Mouse (Mus musculus) stomach, embryonic 16.5 days (tissue): Measurements from ENCODE around the gene Ldlrad2. TPM values are rescaled to one million over a fixed set of nuclear protein-coding genes. Genes with fewer than 3 reads are reported as not detected.
"Not testable (repeated sequence)": the region's sequence is repeated elsewhere in the genome, so short reads cannot be mapped to it uniquely, and the experiment has no call there.

Experiments
- ATAC-seq: fragments of 200-750 bp; cut with Nextera tagmentation; 2 replicates; pipeline ENCODE4 v1.8.0; 2017; ENCODE audit warnings: moderate number of reproducible peaks, moderate TSS enrichment; ENCODE audit not compliant: insufficient read depth, low FRiP score
- H3K27ac ChIP-seq: fragments of 300-500 bp; sonication (generic); 2 replicates; pipeline ENCODE4 v1.5.1; 2014; ENCODE audit warnings: low read length
- H3K27me3 ChIP-seq: fragments of 300-500 bp; sonication (generic); 2 replicates; pipeline ENCODE4 v1.6.1; 2014; ENCODE audit warnings: low read length, control low read depth, mixed read lengths; ENCODE audit not compliant: control insufficient read depth, insufficient read depth
- H3K36me3 ChIP-seq: fragments of 300-500 bp; sonication (generic); 2 replicates; pipeline ENCODE4 v1.6.1; 2014; ENCODE audit warnings: low read length; ENCODE audit not compliant: control insufficient read depth, insufficient read depth
- H3K4me1 ChIP-seq: fragments of 300-500 bp; sonication (generic); 2 replicates; pipeline ENCODE4 v1.6.1; 2014; ENCODE audit warnings: low read length, control low read depth, mixed read lengths; ENCODE audit not compliant: control insufficient read depth, insufficient read depth
- H3K4me2 ChIP-seq: fragments of 300-500 bp; sonication (generic); 2 replicates; pipeline ENCODE4 v1.6.1; 2014; ENCODE audit warnings: low read depth, low read length, mixed read lengths
- H3K4me3 ChIP-seq: fragments of 300-500 bp; sonication (generic); replicated peaks from 2 replicates; pipeline ENCODE4 v1.5.1; 2014; ENCODE audit warnings: mild to moderate bottlenecking, low read length
- H3K9ac ChIP-seq: fragments of 300-500 bp; sonication (generic); 2 replicates; pipeline ENCODE4 v1.6.1; 2014; ENCODE audit warnings: low read length
- H3K9me3 ChIP-seq: fragments of 300-500 bp; sonication (generic); replicated peaks from 2 replicates; pipeline ENCODE4 v1.6.1; 2016; ENCODE audit warnings: low read length, control low read depth; ENCODE audit not compliant: control insufficient read depth
- WGBS: fragments of 180-500 bp; shearing (Covaris S2); extraction: QIAGEN DNeasy Blood & Tissue Kit; methylation state at CpG from one replicate; pipeline ENCODE4 v1.1.7; 2014; 5-methylcytosine and 5-hydroxymethylcytosine counted together
- polyA plus RNA-seq: library from polyadenylated mRNA; unstranded; fragments of >200 nt; fragmentation: Nextera tagmentation; extraction: Ambion mirVana; gene quantifications from 2 replicates; pipeline ENCODE4 v1.2.1, GENCODE M21; 2015

Ldlrad2 gene
- polyA plus RNA-seq, 1 experiment from 2014 or later = not detected

GRCm38 (mm10) chr4:137594496-137595270, 20.3 kb upstream of the Ldlrad2 start:
- Histone ChIP-seq H3K9me3 (no peaks in the 10 kb centered on the region), H3K4me2 (peak overlapping the region; percentile 82), H3K27me3 (no peaks in the 10 kb centered on the region), H3K27ac (peak overlapping the region; percentile 98), H3K9ac (peak overlapping the region; percentile 85), H3K4me3 (peak overlapping the region; percentile 90), H3K4me1 (peaks cover 20% of the 10 kb centered on the region), H3K36me3 (no peaks in the 10 kb centered on the region)
- no peak for ATAC-seq
- 2% methylated on average over 40 of the region's 40 CpGs for WGBS

GRCm38 (mm10) chr4:137593601-137594495, 19.5 kb upstream of the Ldlrad2 start, which contains the start of gene Usp48:
Gene Usp48, plus strand, starts transcription at chr4:137593755.
- no peaks in the 10 kb centered on the region for H3K36me3 ChIP-seq
- H3K4me1 ChIP-seq = peaks cover 14% of the 10 kb centered on the region
- peak within 1 kb of the TSS; percentile 85 for H3K9ac ChIP-seq
- peak within 1 kb of the TSS; percentile 90 for H3K4me3 ChIP-seq
- under 1% methylated on average over 92 of the region's 92 CpGs for WGBS
- peak; percentile 95 for ATAC-seq
- H3K9me3 ChIP-seq = no peaks in the 10 kb centered on the region
- no peaks in the 10 kb centered on the region for H3K27me3 ChIP-seq
- H3K4me2 ChIP-seq = peak within 1 kb of the TSS; percentile 82
- H3K27ac ChIP-seq = peak within 1 kb of the TSS; percentile 98

- H3K9me3 ChIP-seq = no peaks in the 10 kb centered on the region
- no peaks in the 10 kb centered on the region for H3K27me3 ChIP-seq
- no peak for ATAC-seq
- WGBS = 85% methylated on average over 4 of the region's 4 CpGs
- H3K27ac ChIP-seq = no peak overlapping the region
- no peak overlapping the region for H3K9ac ChIP-seq
- no peaks in the 10 kb centered on the region for H3K36me3 ChIP-seq
- no peak overlapping the region for H3K4me2 ChIP-seq
- H3K4me1 ChIP-seq = peaks cover 10% of the 10 kb centered on the region; the same call in 1 of the 2 replicates
- no peak overlapping the region for H3K4me3 ChIP-seq
Measured at GRCm38 (mm10) chr4:137590961-137591360, 16.6 kb upstream of the Ldlrad2 start.

GRCm38 (mm10) chr4:137589586-137589985, 15.2 kb upstream of the Ldlrad2 start:
- Histone ChIP-seq H3K4me1 (no peaks in the 10 kb centered on the region), H3K9me3 (no peaks in the 10 kb centered on the region), H3K27ac (no peak overlapping the region), H3K9ac (no peak overlapping the region), H3K36me3 (no peaks in the 10 kb centered on the region), H3K4me3 (no peak overlapping the region), H3K4me2 (no peak overlapping the region), H3K27me3 (no peaks in the 10 kb centered on the region)
- 81% methylated on average over 3 of the region's 3 CpGs for WGBS
- no peak for ATAC-seq

- not testable (repeated sequence) for H3K27ac ChIP-seq, H3K4me3 ChIP-seq, H3K27me3 ChIP-seq, H3K36me3 ChIP-seq, H3K9ac ChIP-seq, H3K9me3 ChIP-seq, H3K4me1 ChIP-seq, H3K4me2 ChIP-seq, ATAC-seq
- WGBS = 89% methylated on average over 2 of the region's 3 CpGs
Measured at GRCm38 (mm10) chr4:137589095-137589494, 14.7 kb upstream of the Ldlrad2 start.

GRCm38 (mm10) chr4:137581815-137582214, 7.4 kb upstream of the Ldlrad2 start:
- Histone ChIP-seq H3K4me3 (no peak overlapping the region), H3K4me2 (no peak overlapping the region), H3K36me3 (no peaks in the 10 kb centered on the region), H3K9me3 (no peaks in the 10 kb centered on the region), H3K27me3 (no peaks in the 10 kb centered on the region), H3K9ac (no peak overlapping the region), H3K4me1 (0 out of 2 replicates have a peak, but pooled peaks cover 3% of the 10 kb centered on the region), H3K27ac (no peak overlapping the region)
- no peak for ATAC-seq
- 39% methylated on average over 3 of the region's 3 CpGs for WGBS

- Histone ChIP-seq H3K27me3 (no peaks in the 10 kb centered on the region), H3K4me3 (no peak overlapping the region), H3K9me3 (no peaks in the 10 kb centered on the region), H3K27ac (0 out of 2 replicates have a peak overlapping the region, but pooled peaks have one; percentile 43), H3K36me3 (no peaks in the 10 kb centered on the region), H3K4me1 (0 out of 2 replicates have a peak, but pooled peaks cover 3% of the 10 kb centered on the region), H3K9ac (no peak overlapping the region), H3K4me2 (no peak overlapping the region)
- no peak for ATAC-seq
- 53% methylated on average over 2 of the region's 2 CpGs for WGBS
Measured at GRCm38 (mm10) chr4:137580299-137580698, 5.9 kb upstream of the Ldlrad2 start.

- ATAC-seq = no peak; the same call in 1 of the 2 replicates
- 37% methylated on average over 4 of the region's 4 CpGs for WGBS
- Histone ChIP-seq H3K9ac (no peak overlapping the region), H3K27me3 (no peaks in the 10 kb centered on the region), H3K4me3 (no peak overlapping the region), H3K9me3 (no peaks in the 10 kb centered on the region), H3K4me1 (0 out of 2 replicates have a peak, but pooled peaks cover 3% of the 10 kb centered on the region), H3K36me3 (no peaks in the 10 kb centered on the region), H3K27ac (0 out of 2 replicates have a peak overlapping the region, but pooled peaks have one; percentile 43), H3K4me2 (no peak overlapping the region)
Measured at GRCm38 (mm10) chr4:137579789-137580188, 5.4 kb upstream of the Ldlrad2 start.
